Mouse (Mus musculus) thymus, postnatal 14 days (tissue): ENCODE measurements at regions not wholly inside any gene's neighbourhood (a gene's known extent, or its start where the extent isn't known, plus 50 kb on each side); places are given as distances from the start of the nearest gene placed in this dataset.
"Not testable (repeated sequence)": the region's sequence is repeated elsewhere in the genome, so short reads cannot be mapped to it uniquely, and the experiment has no call there.

ENCODE experiments used
- DNase-seq: peaks from one replicate; pipeline ENCODE4 v3.0.0; 2021

DNA sequence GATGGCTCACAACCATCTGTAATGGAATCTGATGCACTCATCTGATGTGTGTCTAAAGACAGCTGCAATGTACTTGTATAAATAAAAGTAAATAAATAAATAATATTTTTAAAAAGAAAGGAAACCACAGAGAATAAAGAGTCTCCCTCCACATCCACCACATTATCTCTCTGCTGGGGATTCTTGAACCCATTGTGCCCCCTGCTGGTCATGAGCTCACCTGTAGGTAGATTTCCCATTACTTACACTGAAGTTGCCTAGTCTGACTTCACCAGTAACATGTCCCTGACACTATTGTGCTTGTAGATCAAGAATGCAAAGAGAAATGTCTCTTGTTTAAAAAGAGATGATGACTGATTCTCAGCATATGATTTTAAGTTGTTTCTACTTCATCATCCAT is 726.9 kb upstream of the Zfp386 start:
- peak; percentile 69 for DNase-seq

DNA sequence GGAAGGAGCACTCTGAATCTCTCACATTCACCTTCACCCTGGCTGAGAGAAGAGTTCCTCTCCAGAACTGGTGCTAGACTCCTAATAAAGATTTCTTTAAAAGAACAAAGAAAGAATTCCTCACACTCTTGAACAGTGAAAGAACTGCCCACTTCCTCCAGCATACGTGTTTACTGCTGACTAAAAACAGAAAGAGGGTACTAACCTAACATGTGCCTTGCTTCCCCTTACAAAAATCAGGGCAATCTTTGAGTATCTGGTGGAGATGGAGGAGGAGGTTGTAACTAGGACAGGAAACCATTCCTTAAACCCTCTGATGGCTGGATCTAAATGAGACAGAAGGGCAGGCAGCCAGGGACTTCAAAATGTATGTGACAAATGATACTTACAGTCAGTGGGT is 719.1 kb upstream of the Zfp386 start:
- DNase-seq, result no peak

DNA sequence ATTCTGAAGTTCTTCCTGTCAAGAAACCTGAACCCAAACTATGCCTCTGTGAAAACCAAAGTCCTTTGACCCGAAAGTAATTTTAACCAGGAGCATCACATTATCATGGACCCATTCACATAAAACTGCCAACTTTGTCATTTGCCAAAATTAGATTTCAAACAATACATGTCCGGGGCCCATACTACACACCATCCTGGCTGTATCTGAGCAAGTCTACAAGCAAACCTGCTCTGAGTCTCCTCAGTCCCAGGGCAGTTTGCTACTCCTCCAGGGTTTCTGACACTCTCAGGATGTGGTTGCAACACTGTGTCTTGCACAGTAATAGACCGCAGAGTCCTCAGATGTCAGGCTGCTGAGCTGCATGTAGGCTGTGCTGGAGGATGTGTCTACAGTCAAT is 712.8 kb upstream of the Zfp386 start:
- DNase-seq, result not testable (repeated sequence)

DNA sequence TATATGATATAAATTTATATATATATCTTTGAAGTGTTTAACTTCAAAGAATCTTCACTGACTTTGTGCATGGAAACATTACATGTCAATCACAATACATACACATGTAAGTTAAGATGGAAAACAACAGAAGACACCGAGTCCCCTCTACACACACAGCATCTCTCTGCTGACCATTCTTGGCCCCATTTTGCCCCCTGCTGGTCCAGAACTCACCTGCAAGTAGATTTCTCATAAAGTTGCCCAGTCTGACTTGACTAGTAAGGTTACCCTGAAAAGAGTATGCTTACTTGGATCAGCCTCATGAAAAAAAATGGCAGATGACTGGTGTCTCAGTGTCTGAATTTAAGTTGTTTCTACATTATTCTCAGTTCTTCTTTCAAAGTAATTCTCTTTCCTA is 710.9 kb upstream of the Zfp386 start:
- peak; percentile 26 for DNase-seq

DNA sequence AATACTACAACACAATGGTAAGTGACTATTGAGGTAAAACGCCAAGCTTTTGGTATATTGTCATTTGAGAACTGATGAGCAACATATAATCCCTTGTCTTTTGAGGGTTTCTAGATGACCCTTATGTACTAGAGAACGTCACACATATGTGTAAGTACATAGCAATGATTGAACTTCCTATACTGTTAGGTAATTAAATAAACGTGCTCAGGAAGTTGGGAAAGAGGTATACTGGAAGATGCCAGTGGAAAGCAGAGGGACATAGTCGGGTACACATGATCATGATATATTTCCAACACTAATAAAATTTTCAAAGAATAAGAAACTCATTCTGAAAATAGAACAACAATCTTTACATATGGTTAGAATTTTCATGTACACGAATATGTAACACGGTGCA is 701.4 kb upstream of the Zfp386 start:
- not testable (repeated sequence) for DNase-seq

DNA sequence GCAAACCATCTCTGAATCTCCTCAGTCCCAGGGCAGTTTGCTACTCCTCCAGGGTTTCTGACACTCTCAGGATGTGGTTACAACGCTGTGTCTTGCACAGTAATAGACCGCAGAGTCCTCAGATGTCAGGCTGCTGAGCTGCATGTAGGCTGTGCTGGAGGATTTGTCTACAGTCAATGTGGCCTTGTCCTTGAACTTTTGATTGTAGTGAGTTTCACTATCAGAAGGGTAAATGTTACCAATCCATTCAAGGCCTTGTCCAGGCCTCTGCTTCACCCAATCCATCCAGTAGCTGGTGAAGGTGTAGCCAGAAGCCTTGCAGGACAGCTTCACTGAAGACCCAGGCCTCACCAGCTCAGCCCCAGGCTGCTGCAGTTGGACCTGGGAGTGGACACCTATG is 688.5 kb upstream of the Zfp386 start:
- not testable (repeated sequence) for DNase-seq

DNA sequence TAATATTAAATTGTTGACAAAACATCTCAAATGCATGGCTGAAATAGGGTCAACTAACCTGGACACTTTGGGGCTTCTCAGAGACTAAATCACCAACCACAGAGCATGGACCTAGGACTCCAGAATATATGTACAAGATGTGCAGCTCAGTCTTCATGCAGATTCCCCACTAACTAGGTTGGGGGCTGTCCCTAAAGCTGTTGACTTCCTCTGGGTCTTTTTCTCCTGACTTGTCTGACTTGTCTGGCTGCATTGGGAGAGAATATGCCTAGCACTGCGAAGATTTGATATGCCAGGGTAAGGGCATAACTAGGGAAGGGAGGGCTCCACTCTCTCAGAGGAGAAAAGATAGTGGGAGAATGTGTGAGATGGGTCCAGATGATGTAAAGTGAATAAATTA is 681.9 kb upstream of the Zfp386 start:
- not testable (repeated sequence) for DNase-seq

DNA sequence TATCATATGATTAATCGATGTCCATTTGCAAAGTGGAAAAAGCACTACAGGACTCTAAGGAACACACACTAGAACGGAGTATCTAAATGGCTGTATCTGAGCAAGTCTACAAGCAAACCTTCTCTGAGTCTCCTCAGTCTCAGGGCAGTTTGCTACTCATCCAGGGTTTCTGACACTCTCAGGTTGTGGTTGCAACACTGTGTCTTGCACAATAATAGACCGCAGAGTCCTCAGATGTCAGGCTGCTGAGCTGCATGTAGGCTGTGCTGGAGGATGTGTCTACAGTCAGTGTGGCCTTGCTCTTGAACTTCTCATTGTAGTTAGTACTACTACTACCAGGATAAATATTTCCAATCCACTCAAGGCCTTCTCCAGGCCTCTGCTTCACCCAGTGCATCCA is 675.7 kb upstream of the Zfp386 start:
- not testable (repeated sequence) for DNase-seq

DNA sequence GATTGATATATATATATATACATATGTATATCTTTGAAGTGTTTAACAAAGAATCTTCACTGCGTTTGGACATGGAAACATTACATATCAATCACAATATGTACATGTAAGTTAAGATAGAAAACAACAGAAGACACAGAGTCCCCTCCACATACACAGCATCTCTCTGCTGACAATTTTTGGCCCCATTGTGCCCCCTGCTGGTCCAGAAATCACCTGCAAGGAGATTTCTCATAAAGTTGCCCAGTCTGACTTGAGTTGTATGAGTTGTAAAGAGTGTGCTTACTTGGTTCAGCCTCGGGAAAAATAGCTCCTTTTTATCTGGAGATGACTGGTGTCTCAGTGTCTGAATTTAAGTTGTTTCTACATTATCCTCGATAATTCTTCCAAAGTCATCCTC is 674.5 kb upstream of the Zfp386 start:
- peak; percentile 31 for DNase-seq

DNA sequence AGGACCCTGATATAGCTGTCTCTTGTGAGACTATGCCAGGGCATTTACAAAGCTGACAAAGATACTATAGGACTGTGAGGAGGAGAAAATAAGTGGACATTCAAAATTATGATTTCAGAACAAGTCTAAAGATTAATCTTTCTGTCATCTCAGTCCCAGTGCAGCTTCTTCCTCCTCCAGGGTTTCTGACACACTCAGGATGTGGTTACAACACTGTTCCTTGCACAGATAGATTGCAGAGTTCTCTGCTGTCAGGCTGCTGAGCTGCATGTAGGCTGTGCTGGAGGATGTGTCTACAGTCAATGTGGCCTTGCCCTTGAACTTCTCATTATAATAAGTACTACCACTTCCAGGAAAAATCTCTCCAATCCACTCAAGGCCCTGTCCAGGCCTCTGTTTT is 661.0 kb upstream of the Zfp386 start:
- peak; percentile 6 for DNase-seq

DNA sequence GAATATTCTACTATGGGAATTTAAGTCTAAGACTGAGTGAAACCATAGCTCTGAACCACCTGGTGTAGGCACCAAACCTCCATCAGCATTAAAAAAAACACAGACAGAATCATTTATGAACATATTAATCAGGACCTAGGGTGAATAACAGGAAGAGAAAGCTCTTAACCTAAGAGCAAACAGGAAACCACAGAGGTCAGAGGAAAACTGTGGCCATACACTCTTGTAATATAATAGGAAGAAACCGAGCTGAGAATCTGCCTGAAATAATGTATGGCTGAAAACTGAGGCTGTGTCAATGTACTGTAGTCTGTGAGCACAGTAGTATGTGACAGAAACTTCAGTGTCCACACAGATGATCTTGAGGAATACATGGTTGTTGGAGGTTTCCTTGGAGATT is 643.4 kb upstream of the Zfp386 start:
- no peak for DNase-seq

DNA sequence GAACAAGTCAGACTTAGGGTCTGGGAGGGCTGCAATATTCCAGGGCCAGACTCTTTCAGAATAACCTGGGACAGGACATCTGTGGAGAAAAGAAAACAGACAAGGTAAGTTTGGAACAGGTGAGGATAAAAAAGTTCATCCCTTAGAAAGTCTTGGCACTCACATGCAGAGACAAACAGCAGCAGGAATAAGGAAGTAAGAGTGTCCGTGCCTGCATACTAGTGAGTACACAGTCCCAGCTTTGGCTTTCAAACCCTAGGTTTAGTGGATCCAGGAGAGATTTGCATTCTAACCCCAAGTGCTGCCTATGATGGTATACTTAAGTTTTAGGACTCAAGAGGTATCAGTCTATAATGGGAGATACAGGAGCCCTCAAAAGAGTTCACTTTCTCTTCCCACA is 642.9 kb upstream of the Zfp386 start:
- DNase-seq, result no peak

DNA sequence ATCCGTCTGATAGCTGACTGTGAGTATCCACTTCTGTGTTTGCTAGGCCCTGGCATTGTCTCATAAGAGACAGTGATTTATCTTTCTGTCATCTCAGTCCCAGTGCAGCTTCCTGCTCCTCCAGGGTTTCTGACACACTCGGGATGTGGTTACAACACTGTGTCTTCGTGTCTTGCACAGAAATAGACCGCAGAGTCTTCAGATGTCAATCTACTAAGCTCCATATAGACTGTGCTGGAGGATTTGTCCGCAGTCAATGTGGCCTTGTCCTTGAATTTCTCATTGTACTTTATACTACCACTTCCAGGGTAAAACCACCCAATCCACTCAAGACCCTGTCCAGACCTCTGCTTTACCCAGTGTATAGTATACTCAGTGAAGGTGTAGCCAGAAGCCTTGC is 601.3 kb upstream of the Zfp386 start:
- not testable (repeated sequence) for DNase-seq

DNA sequence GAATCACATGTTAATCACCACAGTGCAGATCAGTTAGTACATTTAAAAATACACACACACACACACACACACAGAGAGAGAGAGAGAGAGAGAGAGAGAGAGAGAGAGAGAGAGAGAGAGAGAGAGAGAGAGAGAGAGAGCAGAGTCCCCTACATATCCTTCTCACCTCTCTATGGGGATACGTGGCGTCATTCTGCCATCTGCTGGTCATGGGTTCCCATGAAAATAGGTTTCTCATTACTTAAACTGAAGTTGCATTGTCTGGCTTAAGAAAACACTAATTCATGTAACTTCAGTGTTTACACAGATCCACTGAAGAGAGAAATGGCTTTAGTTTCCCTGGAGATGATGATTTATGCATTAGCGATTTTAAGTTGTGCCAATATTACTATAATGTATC is 594.9 kb upstream of the Zfp386 start:
- peak; percentile 42 for DNase-seq

DNA sequence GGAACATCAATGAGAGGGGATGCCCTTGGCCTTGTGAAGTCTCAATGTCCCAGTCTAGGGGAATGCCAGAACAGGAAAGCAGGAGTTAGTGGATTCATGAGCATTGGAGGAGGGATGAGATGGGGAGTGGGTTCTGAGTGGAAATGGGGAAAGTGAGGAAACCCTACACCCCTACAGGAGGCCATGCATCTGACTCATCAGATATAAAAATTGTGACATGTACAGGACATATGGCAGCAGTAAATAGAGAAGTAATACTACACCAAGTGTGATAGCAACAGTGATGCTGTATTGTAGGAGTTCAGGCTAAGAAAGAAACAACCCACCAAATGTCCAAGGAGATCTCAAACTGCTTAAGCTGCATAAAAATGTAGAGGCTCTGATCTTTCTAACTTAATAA is 582.7 kb upstream of the Zfp386 start:
- not testable (repeated sequence) for DNase-seq

DNA sequence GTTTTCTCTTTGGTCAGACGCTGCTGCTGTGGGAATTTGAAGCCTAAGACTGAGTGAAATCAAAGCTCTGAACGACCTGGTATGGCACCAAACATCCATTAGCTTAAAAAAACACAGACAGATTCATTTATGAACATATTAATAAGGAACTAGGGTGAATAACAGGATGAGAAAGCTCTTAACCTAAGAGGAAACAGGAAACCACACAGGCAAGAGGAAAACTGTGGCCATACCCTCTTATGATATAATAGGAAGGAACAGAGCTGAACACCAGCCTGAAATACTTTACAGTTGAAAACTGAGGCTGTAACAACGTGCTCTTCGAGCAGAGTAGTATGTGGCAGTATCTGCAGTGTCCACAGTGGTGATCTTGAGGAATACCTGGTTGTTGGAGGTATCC is 579.5 kb upstream of the Zfp386 start:
- not testable (repeated sequence) for DNase-seq

DNA sequence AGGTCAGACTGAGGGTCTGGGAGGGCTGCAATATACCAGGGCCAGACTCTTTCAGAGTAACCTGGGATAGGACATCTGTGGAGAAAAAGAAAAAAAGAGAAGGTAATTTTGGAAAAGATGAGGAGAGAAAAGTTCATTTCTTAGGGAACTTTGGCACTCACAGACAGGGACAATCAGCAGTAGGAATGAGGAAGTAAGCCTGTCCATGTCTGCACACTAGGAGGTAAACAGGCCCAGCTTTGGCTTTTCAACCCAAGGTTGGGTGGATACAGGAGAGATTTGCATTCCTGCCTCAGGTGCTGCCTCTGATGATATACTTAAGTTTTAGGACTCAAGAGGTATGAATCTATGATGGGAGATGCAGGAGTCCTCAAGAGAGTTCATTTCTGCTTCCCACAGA is 579.0 kb upstream of the Zfp386 start:
- DNase-seq, result not testable (repeated sequence)

DNA sequence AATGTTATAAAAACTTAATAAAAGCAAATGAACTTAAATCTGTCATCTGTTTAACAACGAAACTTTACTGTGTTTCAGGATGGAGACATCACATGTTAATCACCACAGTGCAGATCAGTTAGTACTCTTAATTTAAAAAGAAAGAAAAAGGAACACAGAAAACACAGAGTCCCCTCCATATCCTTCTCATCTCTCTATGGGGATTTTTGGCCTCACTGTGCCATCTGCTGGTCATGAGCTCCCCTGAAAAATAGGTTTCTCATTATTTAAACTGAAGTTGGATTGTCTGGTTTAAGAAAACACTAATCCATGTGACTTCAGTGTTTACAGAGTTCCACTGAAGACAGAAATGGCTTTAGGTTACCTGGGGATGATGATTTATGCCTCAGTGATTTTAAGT is 548.7 kb upstream of the Zfp386 start:
- no peak for DNase-seq

DNA sequence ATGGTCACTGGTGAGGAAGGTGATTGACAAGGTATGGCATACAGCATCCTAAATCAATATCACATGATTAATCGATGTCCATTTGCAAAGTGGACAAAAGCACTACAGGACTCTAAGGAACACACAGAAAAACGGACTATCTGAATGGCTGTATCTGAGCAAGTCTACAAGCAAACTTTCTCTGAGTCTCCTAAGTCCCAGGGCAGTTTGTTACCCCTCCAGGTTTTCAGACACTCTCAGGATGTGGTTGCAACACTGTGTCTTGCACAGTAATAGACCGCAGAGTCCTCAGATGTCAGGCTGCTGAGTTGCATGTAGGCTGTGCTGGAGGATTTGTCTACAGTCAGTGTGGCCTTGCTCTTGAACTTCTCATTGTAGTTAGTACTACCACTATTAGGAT is 540.2 kb upstream of the Zfp386 start:
- not testable (repeated sequence) for DNase-seq

DNA sequence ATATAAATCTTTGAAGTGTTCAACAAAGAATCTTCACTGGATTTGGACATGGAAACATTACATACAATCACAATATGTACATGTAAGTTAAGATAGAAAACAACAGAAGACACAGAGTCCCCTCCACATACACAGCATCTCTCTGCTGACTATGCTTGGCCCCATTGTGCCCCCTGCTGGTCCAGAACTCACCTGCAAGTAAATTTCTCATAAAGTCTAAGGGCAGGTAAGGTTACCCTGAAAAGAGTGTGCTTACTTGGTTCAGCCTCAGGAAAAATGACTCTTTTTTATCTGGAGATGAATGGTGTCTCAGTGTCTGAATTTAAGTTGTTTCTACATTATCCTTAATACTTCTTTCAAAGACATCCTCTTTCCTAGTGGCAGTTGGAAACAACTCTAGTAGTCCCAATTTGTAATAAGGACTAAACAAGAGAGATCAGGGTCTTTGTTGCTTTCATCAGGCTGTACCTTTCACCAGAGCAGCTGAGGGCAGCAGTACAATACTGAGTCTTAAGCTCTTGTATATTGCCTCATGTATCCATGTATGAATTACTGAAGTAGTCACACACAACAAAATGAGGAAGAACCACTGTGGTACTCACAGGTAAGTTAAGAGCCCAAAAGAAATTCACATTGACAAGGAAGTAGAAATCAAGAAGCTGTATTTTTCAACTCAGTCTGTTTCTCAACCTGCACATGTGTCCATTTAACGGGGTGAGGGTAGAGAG is 538.7 kb upstream of the Zfp386 start:
- DNase-seq, result peak; percentile 48

DNA sequence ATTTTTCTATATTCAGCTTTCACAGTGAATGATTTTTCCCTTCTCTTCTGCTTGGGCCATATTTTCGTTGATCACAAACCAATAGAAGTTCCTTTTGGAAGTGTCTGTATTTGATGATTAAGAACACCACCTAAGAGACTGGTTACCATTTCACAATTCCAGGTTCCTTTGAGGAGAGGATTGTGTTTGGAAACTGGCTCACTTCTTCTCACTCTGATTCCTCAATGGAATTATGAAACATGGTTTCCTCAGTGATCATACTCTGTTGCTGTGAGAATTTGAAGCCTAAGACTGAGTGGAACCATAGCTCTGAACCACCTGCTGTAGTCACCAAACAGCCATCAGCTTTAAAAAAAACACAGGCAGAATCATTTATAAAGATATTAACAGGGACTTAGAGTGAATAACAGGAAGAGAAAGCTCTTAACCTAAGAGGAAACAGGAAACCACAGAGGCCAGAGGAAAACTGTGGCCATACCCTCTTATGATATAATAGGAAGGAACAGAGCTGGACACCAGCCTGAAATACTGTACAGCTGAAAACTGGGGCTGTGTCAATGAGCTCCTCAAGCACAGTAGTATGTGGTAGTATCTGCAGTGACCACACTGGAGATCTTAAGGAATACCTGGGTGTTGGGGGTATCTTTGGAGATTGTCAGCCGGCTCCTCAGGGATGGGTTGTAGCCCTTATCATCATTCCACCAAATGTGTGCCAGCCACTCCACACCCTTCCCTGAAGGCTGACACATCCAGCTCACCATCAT is 528.6 kb upstream of the Zfp386 start:
- DNase-seq, result not testable (repeated sequence)

DNA sequence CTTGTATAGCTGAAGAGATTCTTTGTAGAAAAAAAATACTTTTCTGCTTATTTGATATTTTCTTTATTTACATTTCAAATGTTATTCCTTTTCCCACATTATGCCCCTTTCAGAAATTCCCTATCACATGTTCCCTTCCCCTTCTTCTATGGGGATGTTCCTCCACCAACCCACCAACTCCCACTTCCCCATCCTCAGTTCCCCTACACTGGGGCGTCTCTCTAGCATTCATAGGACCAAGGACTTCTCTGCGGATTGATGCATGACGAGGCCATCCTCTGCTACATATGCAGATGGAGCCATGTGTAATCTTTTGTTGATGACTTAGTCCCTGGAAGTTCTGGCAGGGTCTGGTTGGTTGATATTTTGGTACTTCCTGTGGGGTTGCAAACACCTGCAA is 520.5 kb upstream of the Zfp386 start:
- DNase-seq, result peak; percentile 53

DNA sequence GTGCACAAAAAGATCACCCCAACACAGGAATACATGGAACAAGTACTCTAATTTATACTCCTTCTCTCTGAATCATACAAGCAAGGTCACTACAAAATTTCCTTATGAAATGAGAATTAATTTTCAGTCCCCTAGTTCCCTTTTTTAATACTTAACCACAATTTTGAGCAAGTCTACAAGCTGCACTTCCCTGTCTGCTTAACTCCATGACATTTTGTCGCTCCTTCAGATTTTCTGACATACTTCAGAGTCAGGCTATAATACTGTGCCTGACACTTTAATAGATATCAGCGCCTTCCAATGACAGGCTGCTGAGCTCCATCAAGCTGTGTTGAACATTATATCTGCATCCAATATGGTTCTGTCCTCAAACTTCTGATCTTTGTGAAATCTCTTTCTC is 505.0 kb upstream of the Zfp386 start:
- DNase-seq, result no peak

DNA sequence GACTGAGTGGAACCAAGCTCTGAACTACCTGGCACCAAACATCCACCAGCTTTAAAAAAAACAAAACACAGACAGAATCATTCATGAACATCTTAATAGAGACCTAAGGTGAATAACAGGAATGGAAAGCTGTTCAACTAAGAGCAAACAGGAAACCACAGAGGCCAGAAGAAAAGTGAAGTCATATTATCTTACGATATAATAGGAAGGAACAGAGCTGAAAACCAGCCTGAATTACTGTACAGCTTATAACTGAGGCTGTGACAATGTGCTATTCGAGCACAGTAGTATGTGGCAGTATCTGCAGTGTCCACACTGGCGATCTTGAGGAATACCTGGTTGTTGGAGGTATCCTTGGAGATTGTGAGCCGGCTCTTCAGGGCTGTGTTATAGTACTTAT is 480.6 kb upstream of the Zfp386 start:
- not testable (repeated sequence) for DNase-seq

DNA sequence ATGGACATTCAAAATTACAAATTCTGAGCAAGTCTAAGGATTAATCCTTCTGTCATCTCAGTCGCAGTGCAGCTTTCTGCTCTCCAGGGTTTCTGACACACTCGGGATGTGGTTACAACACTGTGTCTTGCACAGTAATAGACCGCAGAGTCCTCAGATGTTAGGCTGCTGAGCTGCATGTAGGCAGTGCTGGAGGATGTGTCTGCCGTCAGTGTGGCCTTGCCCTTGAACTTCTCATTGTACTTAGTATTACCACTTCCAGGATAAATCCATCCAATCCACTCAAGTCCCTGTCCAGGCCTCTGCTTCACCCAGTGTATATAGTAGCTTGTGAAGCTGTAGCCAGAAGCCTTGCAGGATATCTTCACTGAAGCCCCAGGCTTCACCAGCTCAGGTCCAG is 454.5 kb upstream of the Zfp386 start:
- DNase-seq, result not testable (repeated sequence)
